ENCODE assay signal across 19 mouse cellular contexts in genomic region chr3:110136115-110136514, GRCm38 (mm10). TPM values are rescaled to one million over a fixed set of nuclear protein-coding genes. Genes with fewer than 3 reads are reported as not detected.
"Had no signal": no experiment of that assay in that cellular context is flagged by ENCODE, and none has a peak within 500 bp of the region (broad histone marks: within the 10 kb centered on the region; RNA-seq: fewer than 3 reads in every experiment).

No protein-coding gene starts in this region.

- H3K27ac ChIP-seq: midbrain, embryonic 10.5 days; midbrain, embryonic 12.5 days; neural tube, embryonic 13.5 days; neural tube, embryonic 15.5 days had no signal

- H3K9me3 ChIP-seq: midbrain, embryonic 10.5 days; midbrain, embryonic 12.5 days; neural tube, embryonic 13.5 days; neural tube, embryonic 15.5 days had no signal

- H3K9ac ChIP-seq: lung, embryonic 14.5 days; midbrain, embryonic 12.5 days; neural tube, embryonic 13.5 days; neural tube, embryonic 15.5 days had no signal

- ATAC-seq: midbrain, embryonic 16.5 days had no signal

- H3K27me3 ChIP-seq: midbrain, embryonic 12.5 days; neural tube, embryonic 13.5 days; neural tube, embryonic 15.5 days had no signal

- DNase-seq: lung, embryonic 14.5 days; lung, postnatal 10 days; lung, postnatal 4 days; midbrain, embryonic 14.5 days; retina, postnatal 1 day; right cerebral cortex, adult 18-20 months; right cerebral cortex, postnatal 25 days; right cerebral cortex, postnatal 4 days; spleen, adult 18-20 months; thymus, adult 18-20 months; thymus, postnatal 14 days; thymus, postnatal 36 days had no signal

- H3K4me2 ChIP-seq: lung, embryonic 14.5 days; midbrain, embryonic 12.5 days; neural tube, embryonic 13.5 days; neural tube, embryonic 15.5 days had no signal

- H3K4me3 ChIP-seq: midbrain, embryonic 10.5 days; midbrain, embryonic 12.5 days; myocyte; neural tube, embryonic 13.5 days; neural tube, embryonic 15.5 days had no signal

- H3K36me3 ChIP-seq: midbrain, embryonic 10.5 days; midbrain, embryonic 12.5 days; neural tube, embryonic 13.5 days; neural tube, embryonic 15.5 days had no signal

RNA-seq across cellular contexts. Expression of gene Ntng1, which starts 7.7 kb away (rescaled TPM):
- total RNA-seq: megakaryocyte, adult 5-6 weeks had no signal
